Mouse (Mus musculus): Measurements from ENCODE around the gene Il2. TPM values are rescaled to one million over a fixed set of nuclear protein-coding genes. Genes with fewer than 3 reads are reported as not detected.

Gene Il2
- polyA plus RNA-seq, 1 experiment: 3.7 TPM

DNA sequence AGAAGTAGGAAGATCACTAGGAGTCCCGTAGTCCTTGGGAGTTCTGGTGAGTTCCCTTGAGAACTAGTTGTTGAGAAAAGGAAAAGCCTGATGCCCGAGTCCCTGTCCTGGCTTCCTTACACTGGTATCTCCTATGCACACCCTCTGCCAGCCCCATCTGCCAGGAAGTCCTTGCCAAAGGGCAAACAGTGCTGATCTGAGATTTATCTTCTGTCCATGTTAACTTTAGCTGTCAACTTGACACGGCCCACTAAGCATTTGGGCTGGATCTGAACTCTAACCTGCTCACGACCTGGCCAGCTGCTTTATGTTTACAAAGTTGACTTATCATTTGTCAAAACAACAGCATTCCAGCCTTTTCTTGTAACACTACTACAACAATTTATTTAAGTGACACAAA lies 11.5 kb upstream of the Il2 start:
- no peak overlapping the region for H3K27ac ChIP-seq (ENCODE audit: control insufficient read depth, insufficient read depth, low read depth, low read length, poor library complexity)
- WGBS: 73% methylated on average over 4 of the region's 4 CpGs
- no peak overlapping the region for H3K4me3 ChIP-seq (replicated peaks; ENCODE audit: control insufficient read depth, low read depth, low read length)
- no peaks in the 10 kb centered on the region; the same call in 1 of the 2 replicates for H3K4me1 ChIP-seq (ENCODE audit: control insufficient read depth, insufficient read depth, low read length)
- TF ChIP-seq POLR2A (IDR thresholded peaks at IDR 0.05; ENCODE audit: borderline replicate concordance, control insufficient read depth, low read depth, low read length): no peak
- TF ChIP-seq CTCF (IDR thresholded peaks at IDR 0.05; ENCODE audit: control insufficient read depth, insufficient read depth, low read length): no peak

- H3K4me3 ChIP-seq (replicated peaks; ENCODE audit: control insufficient read depth, low read depth, low read length): no peak overlapping the region
- 67% methylated on average over 2 of the region's 2 CpGs for WGBS
- TF ChIP-seq CTCF (IDR thresholded peaks at IDR 0.05; ENCODE audit: control insufficient read depth, insufficient read depth, low read length): no peak
- TF ChIP-seq POLR2A (IDR thresholded peaks at IDR 0.05; ENCODE audit: borderline replicate concordance, control insufficient read depth, low read depth, low read length): no peak
- no peaks in the 10 kb centered on the region for H3K4me1 ChIP-seq (ENCODE audit: control insufficient read depth, insufficient read depth, low read length)
- H3K27ac ChIP-seq (ENCODE audit: control insufficient read depth, insufficient read depth, low read depth, low read length, poor library complexity): no peak overlapping the region
Measured at GRCm38 (mm10) chr3:37129063-37129462, 3.3 kb upstream of the Il2 start.

DNA sequence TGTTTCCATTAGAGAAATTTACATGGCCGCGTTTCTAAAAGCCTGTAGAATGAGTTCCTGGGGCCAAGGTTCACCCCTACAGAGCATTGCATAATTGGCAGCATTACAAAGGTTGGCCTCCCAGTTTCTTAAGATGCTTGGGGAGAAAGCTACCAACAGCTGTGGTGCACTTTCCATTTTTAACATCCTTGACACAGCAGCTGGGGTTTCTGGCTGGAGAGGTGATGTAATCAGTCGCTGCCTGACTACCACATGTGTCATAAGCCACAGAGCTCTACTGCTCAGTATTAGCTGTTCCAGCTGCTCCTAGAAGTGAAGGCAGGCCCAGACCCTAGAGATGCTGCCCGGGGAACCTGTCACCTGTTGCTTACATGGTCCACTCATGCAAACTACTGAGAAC lies 2.5 kb upstream of the Il2 start:
- Histone ChIP-seq H3K4me3 (replicated peaks; ENCODE audit: control insufficient read depth, low read depth, low read length) (no peak overlapping the region), H3K27ac (ENCODE audit: control insufficient read depth, insufficient read depth, low read depth, low read length, poor library complexity) (no peak overlapping the region), H3K4me1 (ENCODE audit: control insufficient read depth, insufficient read depth, low read length) (no peaks in the 10 kb centered on the region)
- WGBS: 27% methylated on average over 4 of the region's 4 CpGs
- no peak for TF ChIP-seq POLR2A (IDR thresholded peaks at IDR 0.05; ENCODE audit: borderline replicate concordance, control insufficient read depth, low read depth, low read length)
- no peak for TF ChIP-seq CTCF (IDR thresholded peaks at IDR 0.05; ENCODE audit: control insufficient read depth, insufficient read depth, low read length)

GRCm38 (mm10) chr3:37126162-37126561 lies 403 bp upstream of the Il2 start:
- H3K4me3 ChIP-seq (replicated peaks; ENCODE audit: control insufficient read depth, low read depth, low read length): no peak overlapping the region
- no peak for TF ChIP-seq POLR2A (IDR thresholded peaks at IDR 0.05; ENCODE audit: borderline replicate concordance, control insufficient read depth, low read depth, low read length)
- TF ChIP-seq CTCF (IDR thresholded peaks at IDR 0.05; ENCODE audit: control insufficient read depth, insufficient read depth, low read length): no peak
- no peak overlapping the region for H3K27ac ChIP-seq (ENCODE audit: control insufficient read depth, insufficient read depth, low read depth, low read length, poor library complexity)
- 21% methylated on average over 4 of the region's 4 CpGs for WGBS
- H3K4me1 ChIP-seq (ENCODE audit: control insufficient read depth, insufficient read depth, low read length): no peaks in the 10 kb centered on the region

DNA sequence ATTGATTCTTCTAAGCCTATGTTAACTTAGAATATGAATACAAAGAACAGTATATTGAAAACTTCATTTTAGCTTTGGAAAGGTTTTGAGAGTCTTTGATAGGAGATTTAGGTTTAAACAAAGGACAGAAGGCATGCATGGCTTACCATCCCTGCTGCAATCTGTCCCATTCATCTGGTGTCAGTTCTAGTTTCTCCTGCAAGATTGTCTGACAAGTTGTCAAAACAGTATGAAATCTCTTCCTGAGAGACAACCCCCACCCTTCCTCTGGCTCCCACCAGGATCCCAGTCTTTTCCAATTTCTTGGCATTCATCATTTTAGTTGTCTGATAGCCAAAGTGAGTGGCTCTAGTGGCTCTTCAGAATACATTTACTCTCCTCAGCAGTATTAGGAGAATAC lies 35.0 kb downstream of the Il2 start:
- Histone ChIP-seq H3K4me3 (replicated peaks; ENCODE audit: control insufficient read depth, low read depth, low read length) (no peak overlapping the region), H3K4me1 (ENCODE audit: control insufficient read depth, insufficient read depth, low read length) (no peaks in the 10 kb centered on the region), H3K27ac (ENCODE audit: control insufficient read depth, insufficient read depth, low read depth, low read length, poor library complexity) (no peak overlapping the region)
- TF ChIP-seq CTCF (IDR thresholded peaks at IDR 0.05; ENCODE audit: control insufficient read depth, insufficient read depth, low read length) (no peak), POLR2A (IDR thresholded peaks at IDR 0.05; ENCODE audit: borderline replicate concordance, control insufficient read depth, low read depth, low read length) (no peak)

- TF ChIP-seq CTCF (IDR thresholded peaks at IDR 0.05; ENCODE audit: control insufficient read depth, insufficient read depth, low read length): no peak
- TF ChIP-seq POLR2A (IDR thresholded peaks at IDR 0.05; ENCODE audit: borderline replicate concordance, control insufficient read depth, low read depth, low read length): no peak
- no peak overlapping the region for H3K27ac ChIP-seq (ENCODE audit: control insufficient read depth, insufficient read depth, low read depth, low read length, poor library complexity)
- 79% methylated on average over 4 of the region's 4 CpGs for WGBS
- H3K4me1 ChIP-seq (ENCODE audit: control insufficient read depth, insufficient read depth, low read length): no peaks in the 10 kb centered on the region
- no peak overlapping the region for H3K4me3 ChIP-seq (replicated peaks; ENCODE audit: control insufficient read depth, low read depth, low read length)
Measured at GRCm38 (mm10) chr3:37084860-37085259, 40.9 kb downstream of the Il2 start.

- H3K4me1 ChIP-seq (ENCODE audit: control insufficient read depth, insufficient read depth, low read length): no peaks in the 10 kb centered on the region
- H3K27ac ChIP-seq (ENCODE audit: control insufficient read depth, insufficient read depth, low read depth, low read length, poor library complexity): no peak overlapping the region
- TF ChIP-seq CTCF (IDR thresholded peaks at IDR 0.05; ENCODE audit: control insufficient read depth, insufficient read depth, low read length) (peak; percentile 41; the same call in 1 of the 2 replicates), POLR2A (IDR thresholded peaks at IDR 0.05; ENCODE audit: borderline replicate concordance, control insufficient read depth, low read depth, low read length) (no peak)
- H3K4me3 ChIP-seq (replicated peaks; ENCODE audit: control insufficient read depth, low read depth, low read length): no peak overlapping the region
Measured at GRCm38 (mm10) chr3:37073211-37073610, 52.5 kb downstream of the Il2 start.

Other genes starting within 250 kb of the Il2 start
- not detected in 2 replicates for gene Adad1, start 62.4 kb downstream of the Il2 start, polyA plus RNA-seq (2011; ENCODE audit: insufficient read depth, insufficient read length, low replicate concordance, missing spikeins)
- gene Il21, start 106.7 kb upstream of the Il2 start, polyA plus RNA-seq (2011; ENCODE audit: insufficient read depth, insufficient read length, low replicate concordance, missing spikeins): not detected in 2 replicates
- gene Bbs12, start 186.6 kb upstream of the Il2 start, polyA plus RNA-seq (2011; ENCODE audit: insufficient read depth, insufficient read length, low replicate concordance, missing spikeins): 2.9 and 3.4 TPM in 2 replicates
- 1.7 and 4.8 TPM in 2 replicates for gene Cetn4, start 186.7 kb upstream of the Il2 start, polyA plus RNA-seq (2011; ENCODE audit: insufficient read depth, insufficient read length, low replicate concordance, missing spikeins)
- gene Fgf2, start 222.4 kb upstream of the Il2 start, polyA plus RNA-seq (2011; ENCODE audit: insufficient read depth, insufficient read length, low replicate concordance, missing spikeins): 0.67 TPM in 1 of 2 replicates, not detected in the other